Mouse (Mus musculus) liver, embryonic 14.5 days (tissue): ENCODE results near the gene Auts2.

Source experiments
- CTCF ChIP-seq: IDR thresholded peaks from 2 replicates; pipeline ENCODE4 v1.5.1; 2016; ENCODE audit warnings: antibody characterized with exemption, low read depth, control low read depth
- EP300 ChIP-seq: IDR thresholded peaks from 2 replicates; pipeline ENCODE4 v1.6.1; 2016; ENCODE audit warnings: antibody characterized with exemption, low read depth

GRCm38 (mm10) chr5:131797044-131797443, 746.1 kb downstream of the Auts2 start:
- TF ChIP-seq CTCF (no peak), EP300 (no peak)
